In genomic region chr4:141598199-141598893, GRCm38 (mm10) we compare ENCODE assay signal across 8 mouse cellular contexts. TPM values are rescaled to one million over a fixed set of nuclear protein-coding genes. Genes with fewer than 3 reads are reported as not detected.
DNase-seq lines count a peak whose midpoint lies in the region; ATAC-seq and TF ChIP-seq lines count a peak whose summit lies in the region.

No protein-coding gene starts in this region.

- peak overlapping the region; percentile 79 for H3K27ac ChIP-seq in heart, embryonic 15.5 days
- H3K27ac ChIP-seq in limb, embryonic 11.5 days (replicated peaks; ENCODE audit: low read depth, low read length): peak overlapping the region; percentile 68
- H3K27ac ChIP-seq in midbrain, postnatal 0 days (ENCODE audit: low read depth, low read length): no peak overlapping the region

- no peaks in the 10 kb centered on the region for H3K27me3 ChIP-seq in heart, embryonic 15.5 days
- H3K27me3 ChIP-seq in limb, embryonic 11.5 days (ENCODE audit: control insufficient read depth, insufficient read depth, low read length): no peaks in the 10 kb centered on the region
- no peaks in the 10 kb centered on the region for H3K27me3 ChIP-seq in midbrain, postnatal 0 days (ENCODE audit: insufficient read depth, low read length)

- 5% methylated on average over 19 of the region's 19 CpGs for WGBS in heart, embryonic 15.5 days
- WGBS in limb, embryonic 11.5 days: under 1% methylated on average over 19 of the region's 19 CpGs
- WGBS in midbrain, postnatal 0 days: 2% methylated on average over 19 of the region's 19 CpGs

- peak; percentile 40 for DNase-seq in kidney, adult 11 months
- no peak for DNase-seq in kidney, adult 18-20 months
- DNase-seq in limb, embryonic 11.5 days (ENCODE audit: low spot score): peak; percentile 67
- DNase-seq in midbrain, postnatal 0 days (ENCODE audit: low spot score): no peak
- DNase-seq in right cerebral cortex, adult 2 months (ENCODE audit: low spot score in 2 of 2): no peak
- DNase-seq in cerebellum, postnatal 14 days: no peak
- no peak for DNase-seq in layer of hippocampus, adult 8-10 months (ENCODE audit: low spot score in 2 of 2)

- peak overlapping the region; percentile 69 for H3K4me3 ChIP-seq in heart, embryonic 15.5 days
- H3K4me3 ChIP-seq in limb, embryonic 11.5 days (ENCODE audit: low read depth, low read length): peak overlapping the region; percentile 72
- peak overlapping the region; percentile 61 for H3K4me3 ChIP-seq in midbrain, postnatal 0 days (ENCODE audit: low read depth, low read length)

- peaks cover 63% of the 10 kb centered on the region for H3K4me1 ChIP-seq in heart, embryonic 15.5 days (replicated peaks)
- 0 out of 2 replicates have a peak, but pooled peaks cover 5% of the 10 kb centered on the region for H3K4me1 ChIP-seq in limb, embryonic 11.5 days (ENCODE audit: control insufficient read depth, insufficient read depth, low read length)
- peaks cover 13% of the 10 kb centered on the region; the same call in 1 of the 2 replicates for H3K4me1 ChIP-seq in midbrain, postnatal 0 days (ENCODE audit: insufficient read depth, low read length)

- no peak for TF ChIP-seq CTCF in midbrain, postnatal 0 days (IDR thresholded peaks at IDR 0.05)

- no peaks in the 10 kb centered on the region for H3K9me3 ChIP-seq in heart, embryonic 15.5 days (replicated peaks)
- H3K9me3 ChIP-seq in limb, embryonic 11.5 days (ENCODE audit: control insufficient read depth, low read length): no peaks in the 10 kb centered on the region
- no peaks in the 10 kb centered on the region for H3K9me3 ChIP-seq in midbrain, postnatal 0 days (ENCODE audit: low read length)

- H3K36me3 ChIP-seq in heart, embryonic 15.5 days: peaks cover 19% of the 10 kb centered on the region
- peaks cover 5% of the 10 kb centered on the region; the same call in 1 of the 2 replicates for H3K36me3 ChIP-seq in limb, embryonic 11.5 days (ENCODE audit: control insufficient read depth, insufficient read depth, low read length)
- H3K36me3 ChIP-seq in midbrain, postnatal 0 days (ENCODE audit: insufficient read depth, low read length): no peaks in the 10 kb centered on the region

- peak; percentile 40 for ATAC-seq in heart, embryonic 15.5 days (replicated peaks; ENCODE audit: insufficient number of reproducible peaks, insufficient read depth, low FRiP score, low read depth)
- ATAC-seq in limb, embryonic 11.5 days (ENCODE audit: insufficient number of reproducible peaks, low FRiP score, low TSS enrichment, low read depth): peak; percentile 50; the same call in 1 of the 2 replicates
- ATAC-seq in midbrain, postnatal 0 days (ENCODE audit: low FRiP score): no peak

- H3K9ac ChIP-seq in heart, embryonic 15.5 days: peak overlapping the region; percentile 72
- peak overlapping the region; percentile 85 for H3K9ac ChIP-seq in limb, embryonic 11.5 days (ENCODE audit: low read length)
- H3K9ac ChIP-seq in midbrain, postnatal 0 days (replicated peaks; ENCODE audit: low read length, poor library complexity, severe bottlenecking): peak overlapping the region; percentile 70; the same call in 1 of the 2 replicates

- peak overlapping the region; percentile 76 for H3K4me2 ChIP-seq in heart, embryonic 15.5 days
- H3K4me2 ChIP-seq in limb, embryonic 11.5 days (ENCODE audit: low read depth, severe bottlenecking): peak overlapping the region; percentile 92
- peak overlapping the region; percentile 97 for H3K4me2 ChIP-seq in midbrain, postnatal 0 days (ENCODE audit: low read depth, low read length, poor library complexity, severe bottlenecking)

RNA-seq across cellular contexts. Expression of gene Fblim1, which starts 7.5 kb away (rescaled TPM):
- polyA plus RNA-seq in heart, embryonic 15.5 days (2015; fragmentation: Nextera tagmentation; extraction: Ambion mirVana): 48.4 and 59.1 TPM in 2 replicates
- 67.2 and 73.2 TPM in 2 replicates for polyA plus RNA-seq in limb, embryonic 11.5 days (2014; fragmentation: Nextera tagmentation; extraction: Ambion mirVana)
- 24.0 and 26.2 TPM in 2 replicates for total RNA-seq in midbrain, postnatal 0 days (2014; rRNA removed)
- 23.1 and 24.1 TPM in 2 replicates for polyA plus RNA-seq in midbrain, postnatal 0 days (2015; fragmentation: Nextera tagmentation; extraction: Ambion mirVana)
- 1 to 10 TPM in 2 of 4 experiments, under 1 TPM in 2; 0.39 to 4.4 (median 1.9) TPM for total RNA-seq in layer of hippocampus, adult 8-10 months (2022)

RNA-seq across cellular contexts. Expression of gene Tmem82, which starts 20.1 kb away (rescaled TPM):
- 1.0 and 1.2 TPM in 2 replicates for polyA plus RNA-seq in heart, embryonic 15.5 days (2015; fragmentation: Nextera tagmentation; extraction: Ambion mirVana)
- 0.27 and 0.60 TPM in 2 replicates for polyA plus RNA-seq in limb, embryonic 11.5 days (2014; fragmentation: Nextera tagmentation; extraction: Ambion mirVana)
- total RNA-seq in midbrain, postnatal 0 days (2014; rRNA removed): 0.33 and 1.4 TPM in 2 replicates
- 0.68 and 0.85 TPM in 2 replicates for polyA plus RNA-seq in midbrain, postnatal 0 days (2015; fragmentation: Nextera tagmentation; extraction: Ambion mirVana)
- total RNA-seq in layer of hippocampus, adult 8-10 months (2022): under 1 TPM; 0.47 to 0.87 (median 0.54) TPM

RNA-seq across cellular contexts. Expression of gene Slc25a34, which starts 25.3 kb away (rescaled TPM):
- 0.76 and 0.96 TPM in 2 replicates for polyA plus RNA-seq in heart, embryonic 15.5 days (2015; fragmentation: Nextera tagmentation; extraction: Ambion mirVana)
- not detected in 2 replicates for polyA plus RNA-seq in limb, embryonic 11.5 days (2014; fragmentation: Nextera tagmentation; extraction: Ambion mirVana)
- 7.4 and 10.6 TPM in 2 replicates for total RNA-seq in midbrain, postnatal 0 days (2014; rRNA removed)
- polyA plus RNA-seq in midbrain, postnatal 0 days (2015; fragmentation: Nextera tagmentation; extraction: Ambion mirVana): 2.0 and 2.1 TPM in 2 replicates
- total RNA-seq in layer of hippocampus, adult 8-10 months (2022): 1 to 10 TPM; 2.9 to 4.5 (median 3.8) TPM

RNA-seq across cellular contexts. Expression of gene Spen, which starts 59.9 kb away (rescaled TPM):
- 6.3 and 7.5 TPM in 2 replicates for polyA plus RNA-seq in heart, embryonic 15.5 days (2015; fragmentation: Nextera tagmentation; extraction: Ambion mirVana)
- 12.4 and 13.4 TPM in 2 replicates for polyA plus RNA-seq in limb, embryonic 11.5 days (2014; fragmentation: Nextera tagmentation; extraction: Ambion mirVana)
- total RNA-seq in midbrain, postnatal 0 days (2014; rRNA removed): 20.0 and 23.2 TPM in 2 replicates
- polyA plus RNA-seq in midbrain, postnatal 0 days (2015; fragmentation: Nextera tagmentation; extraction: Ambion mirVana): 8.6 and 13.6 TPM in 2 replicates
- 10 to 100 TPM; 59.2 to 67.9 (median 66.9) TPM for total RNA-seq in layer of hippocampus, adult 8-10 months (2022)

Comparison
In these comparisons a context has a peak if more than half of its experiments do, and no peak if none do; other contexts are left out.
1. DNase-seq: peak in kidney, adult 11 months (single experiment) and limb, embryonic 11.5 days (single experiment); none in kidney, adult 18-20 months (single experiment), midbrain, postnatal 0 days (single experiment), right cerebral cortex, adult 2 months (0 of 2), cerebellum, postnatal 14 days (0 of 2) and layer of hippocampus, adult 8-10 months (0 of 2).
2. Peak in every context shown above with its lines, with median percentiles within 50 percentile points of each other: H3K4me2 ChIP-seq, H3K4me3 ChIP-seq and H3K9ac ChIP-seq.